Mouse (Mus musculus): ENCODE results near the gene Sdc4. TPM values are rescaled to one million over a fixed set of nuclear protein-coding genes. Genes with fewer than 3 reads are reported as not detected.

The Sdc4 gene
- total and polyA plus RNA-seq, 3 experiments = not detected

DNA sequence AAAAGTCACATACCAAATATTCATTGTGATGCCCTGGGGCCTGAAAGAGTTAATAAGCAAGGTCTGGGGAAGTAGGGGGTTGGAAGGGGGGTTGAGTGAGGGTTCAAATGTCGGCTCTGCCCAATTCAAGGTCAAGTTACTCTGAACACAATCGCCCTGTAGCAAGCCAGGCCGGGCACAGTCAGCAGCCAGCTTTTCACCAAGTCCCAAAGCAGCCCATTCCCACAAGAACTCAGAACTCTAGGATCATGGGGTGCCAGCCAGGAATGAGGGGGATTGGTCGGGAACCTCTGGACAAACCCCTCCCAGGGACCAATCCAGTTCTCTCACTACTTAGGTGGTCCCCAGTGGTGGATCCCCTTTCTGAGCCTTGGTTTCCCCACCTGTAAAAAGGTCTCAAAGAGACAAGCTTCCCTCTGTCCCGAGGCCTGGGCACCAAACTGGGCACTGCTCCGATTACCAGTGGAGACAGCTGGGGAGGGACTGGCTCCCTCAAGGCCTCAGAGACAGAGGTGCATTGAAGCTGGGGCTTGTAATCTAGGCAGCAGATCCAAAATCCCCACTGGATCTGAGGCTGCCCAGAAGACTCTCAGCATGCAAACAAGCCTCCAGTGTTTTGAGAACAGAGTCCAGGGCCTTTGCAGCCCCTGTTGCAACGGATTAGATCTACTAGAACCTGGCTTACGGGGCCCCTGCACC lies 7.3 kb downstream of the Sdc4 start:
- H3K27ac ChIP-seq (ENCODE audit: control insufficient read depth, low read depth, low read length) = no peak overlapping the region
- H3K27me3 ChIP-seq (ENCODE audit: control insufficient read depth in 1 of 2, insufficient read depth in 2 of 2, low read length in 2 of 2) = peaks cover 10 to 19% of the 10 kb centered on the region in 2 experiments

DNA sequence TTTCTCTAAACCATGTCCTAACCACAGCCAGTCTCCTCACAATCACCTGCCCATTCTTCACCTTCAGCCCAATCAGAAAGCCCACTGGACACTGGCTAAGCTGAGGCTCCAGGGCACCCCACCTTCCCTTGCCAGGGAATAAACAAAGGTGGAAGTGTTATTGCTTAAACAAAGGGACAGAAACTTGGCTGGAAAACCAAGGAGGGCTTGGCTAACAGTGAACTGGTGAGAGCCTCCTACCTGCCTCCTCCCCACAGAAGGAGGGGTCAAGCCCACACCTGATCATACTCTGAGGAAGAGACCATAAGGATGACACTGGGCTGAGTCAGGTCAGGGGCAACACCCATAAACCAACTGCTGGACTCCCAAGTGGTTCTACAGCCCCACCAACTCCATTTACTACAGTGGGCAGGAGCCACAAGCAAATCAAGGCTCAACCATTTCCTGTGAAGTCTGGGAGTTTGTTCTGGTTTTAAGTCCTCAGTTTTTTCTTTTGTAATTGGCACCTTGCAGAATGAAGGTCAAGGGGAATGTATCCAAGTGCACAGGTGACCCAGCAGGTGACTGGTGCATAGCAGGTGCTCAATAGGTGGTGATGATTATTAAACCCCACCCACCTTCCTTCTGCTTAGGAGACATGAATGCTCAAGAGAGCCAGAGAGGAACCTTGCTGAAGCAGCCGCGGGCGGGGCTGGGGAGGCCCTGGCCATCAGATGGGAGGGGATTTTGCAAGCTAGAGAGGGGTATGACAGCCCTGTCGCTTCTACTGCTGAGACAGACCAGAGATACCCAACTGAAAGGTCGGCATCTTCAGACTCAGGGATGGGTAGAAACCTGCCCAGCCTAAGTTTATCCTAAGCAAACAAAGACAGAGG lies 8.2 kb downstream of the Sdc4 start:
- TF ChIP-seq TAL1 (IDR thresholded peaks at IDR 0.05; ENCODE audit: low read length) = no peak
- TF ChIP-seq ZMIZ1 (IDR thresholded peaks at IDR 0.05; ENCODE audit: low read depth, low read length) = no peak
- TF ChIP-seq RCOR1 (IDR thresholded peaks at IDR 0.05; ENCODE audit: low read depth, low read length) = no peak
- TF ChIP-seq ZKSCAN1 (IDR thresholded peaks at IDR 0.05; ENCODE audit: low read depth, low read length) = no peak
- no peak for TF ChIP-seq CHD2 (IDR thresholded peaks at IDR 0.05; ENCODE audit: low read length)
- no peak for TF ChIP-seq MAX (IDR thresholded peaks at IDR 0.05; ENCODE audit: low read length)
- TF ChIP-seq CTCF (IDR thresholded peaks at IDR 0.05 in 2 of 3, conservative IDR thresholded peaks at IDR 0.05 in 1 of 3; ENCODE audit: control insufficient read depth in 1 of 3, insufficient read depth in 1 of 3, low read depth in 2 of 3, low read length in 3 of 3, poor library complexity in 1 of 3, severe bottlenecking in 1 of 3) = no peak
- Histone ChIP-seq H3K79me2 (ENCODE audit: control insufficient read depth, insufficient read depth, low read length, poor library complexity) (no peaks in the 10 kb centered on the region), H3K4me3 (ENCODE audit: control insufficient read depth in 1 of 2, insufficient read depth in 1 of 2, low read depth in 2 of 2, low read length in 2 of 2) (no peak overlapping the region), H3K36me3 (ENCODE audit: control insufficient read depth in 1 of 2, insufficient read depth in 2 of 2, low read length in 2 of 2) (no peaks in the 10 kb centered on the region), H3K9me3 (replicated peaks; ENCODE audit: insufficient read depth, low read length) (no peaks in the 10 kb centered on the region), H3K27ac (ENCODE audit: control insufficient read depth, low read depth, low read length) (no peak overlapping the region), H3K27me3 (ENCODE audit: control insufficient read depth in 1 of 2, insufficient read depth in 2 of 2, low read length in 2 of 2) (peaks cover 9 to 15% of the 10 kb centered on the region in 2 experiments; a peak in 3 of 4 replicates), H3K4me1 (ENCODE audit: control insufficient read depth in 1 of 2, insufficient read depth in 2 of 2, low read length in 2 of 2) (no peaks in the 10 kb centered on the region), H3K9ac (ENCODE audit: control insufficient read depth, low read depth, low read length, poor library complexity, severe bottlenecking) (no peak overlapping the region)
- DNase-seq (ENCODE audit: low read depth, low spot score) = no peak

More for the DNA sequence above, 7.3 kb downstream of the Sdc4 start:
- no peak for TF ChIP-seq USF2 (IDR thresholded peaks at IDR 0.05; ENCODE audit: borderline replicate concordance in 1 of 2, insufficient read depth in 1 of 2, low read depth in 1 of 2, low read length in 2 of 2)
- TF ChIP-seq TAL1 (IDR thresholded peaks at IDR 0.05; ENCODE audit: low read length) = no peak
- TF ChIP-seq MAX (IDR thresholded peaks at IDR 0.05; ENCODE audit: low read length) = no peak
- TF ChIP-seq UBTF (IDR thresholded peaks at IDR 0.05; ENCODE audit: borderline replicate concordance, insufficient read depth, low read depth, low read length) = no peak
- TF ChIP-seq GABPA (IDR thresholded peaks at IDR 0.05; ENCODE audit: low read depth, low read length) = no peak
- TF ChIP-seq MEF2A (IDR thresholded peaks at IDR 0.05; ENCODE audit: extremely low read depth, insufficient replicate concordance, low read depth, low read length, poor library complexity, severe bottlenecking) = no peak
- TF ChIP-seq BHLHE40 (IDR thresholded peaks at IDR 0.05; ENCODE audit: borderline replicate concordance, low read depth, low read length) = no peak
- no peak for TF ChIP-seq POLR2AphosphoS2 (IDR thresholded peaks at IDR 0.05; ENCODE audit: low read length)
- no peak for TF ChIP-seq KAT2A (conservative IDR thresholded peaks at IDR 0.05; ENCODE audit: low read depth, low read length)
- TF ChIP-seq MYC (IDR thresholded peaks at IDR 0.05; ENCODE audit: low read depth, low read length) = no peak
- no peak for TF ChIP-seq POLR2AphosphoS5 (IDR thresholded peaks at IDR 0.05; ENCODE audit: borderline replicate concordance, low read depth, low read length)
- no peak for TF ChIP-seq GATA1 (IDR thresholded peaks at IDR 0.05; ENCODE audit: low read depth, low read length)
- TF ChIP-seq ZC3H11A (IDR thresholded peaks at IDR 0.05; ENCODE audit: low read depth, low read length) = no peak
- TF ChIP-seq CHD2 (IDR thresholded peaks at IDR 0.05; ENCODE audit: low read length) = no peak
- TF ChIP-seq CTCF (IDR thresholded peaks at IDR 0.05 in 2 of 3, conservative IDR thresholded peaks at IDR 0.05 in 1 of 3; ENCODE audit: control insufficient read depth in 1 of 3, insufficient read depth in 1 of 3, low read depth in 2 of 3, low read length in 3 of 3, poor library complexity in 1 of 3, severe bottlenecking in 1 of 3) = no peak
- TF ChIP-seq ZKSCAN1 (IDR thresholded peaks at IDR 0.05; ENCODE audit: low read depth, low read length) = no peak
- TF ChIP-seq NRF1 (IDR thresholded peaks at IDR 0.05; ENCODE audit: insufficient read depth, low read depth, low read length, poor library complexity, severe bottlenecking) = no peak
- no peak for TF ChIP-seq TBP (IDR thresholded peaks at IDR 0.05; ENCODE audit: low read depth, low read length)
- no peak for TF ChIP-seq JUND (IDR thresholded peaks at IDR 0.05; ENCODE audit: low read depth, low read length)
- no peak for TF ChIP-seq ETS1 (IDR thresholded peaks at IDR 0.05; ENCODE audit: low read depth, low read length)
- H3K9ac ChIP-seq (ENCODE audit: control insufficient read depth, low read depth, low read length, poor library complexity, severe bottlenecking) = no peak overlapping the region
- no peaks in the 10 kb centered on the region for H3K9me3 ChIP-seq (replicated peaks; ENCODE audit: insufficient read depth, low read length)
- no peaks in the 10 kb centered on the region for H3K79me2 ChIP-seq (ENCODE audit: control insufficient read depth, insufficient read depth, low read length, poor library complexity)
- DNase-seq (ENCODE audit: low read depth, low spot score) = no peak
- H3K36me3 ChIP-seq (ENCODE audit: control insufficient read depth in 1 of 2, insufficient read depth in 2 of 2, low read length in 2 of 2) = no peaks in the 10 kb centered on the region
- H3K4me1 ChIP-seq (ENCODE audit: control insufficient read depth in 1 of 2, insufficient read depth in 2 of 2, low read length in 2 of 2) = no peaks in the 10 kb centered on the region
- no peak overlapping the region for H3K4me3 ChIP-seq (ENCODE audit: control insufficient read depth in 1 of 2, insufficient read depth in 1 of 2, low read depth in 2 of 2, low read length in 2 of 2)

All from MEL (cell line).